Mouse (Mus musculus) retina, adult 2 months (tissue): ENCODE data around the gene 9030624G23Rik.
"Not testable (repeated sequence)": the region's sequence is repeated elsewhere in the genome, so short reads cannot be mapped to it uniquely, and the experiment has no call there.

Source experiments
- DNase-seq: peaks from one replicate; pipeline ENCODE4 v3.0.0-alpha.2; 2012; ENCODE audit warnings: low read depth, low spot score

The 9030624G23Rik gene

GRCm38 (mm10) chr12:24097108-24097520 lies at the start of gene 9030624G23Rik:
TSS of gene 9030624G23Rik (minus strand) at chr12:24097246.
- DNase-seq = not testable (repeated sequence)

- not testable (repeated sequence) for DNase-seq
Measured at GRCm38 (mm10) chr12:24083096-24083495, 13.9 kb downstream of the 9030624G23Rik start.
